Mouse (Mus musculus) heart, embryonic 14.5 days (tissue): Measurements from ENCODE around the gene Gm15517. TPM values are rescaled to one million over a fixed set of nuclear protein-coding genes. Genes with fewer than 3 reads are reported as not detected.
"Not testable (repeated sequence)": the region's sequence is repeated elsewhere in the genome, so short reads cannot be mapped to it uniquely, and the experiment has no call there.

ENCODE experiments used
- ATAC-seq: fragments of 200-750 bp; cut with Nextera tagmentation; 2 replicates; pipeline ENCODE4 v1.8.0; 2017; ENCODE audit warnings: low read depth, moderate TSS enrichment; ENCODE audit not compliant: insufficient number of reproducible peaks, insufficient read depth, low FRiP score
- H3K27ac ChIP-seq, 2 experiments: fragments of 200-500 bp in 1 of 2; fragments of 300-500 bp in 1 of 2; sonication (generic) in 1 of 2; replicated peaks in 1 of 2; 2 replicates each; pipeline ENCODE4 v1.5.1; 2012 to 2014; ENCODE audit warnings: low read depth in 2 of 2, low read length in 2 of 2, control low read depth in 1 of 2, mild to moderate bottlenecking in 1 of 2, mixed read lengths in 1 of 2; ENCODE audit not compliant: control insufficient read depth in 1 of 2, insufficient read depth in 1 of 2
- H3K27me3 ChIP-seq: fragments of 300-500 bp; sonication (generic); 2 replicates; pipeline ENCODE4 v1.6.1; 2014; ENCODE audit warnings: mild to moderate bottlenecking, low read length, control low read depth; ENCODE audit not compliant: control insufficient read depth, insufficient read depth
- H3K36me3 ChIP-seq: fragments of 300-500 bp; sonication (generic); 2 replicates; pipeline ENCODE4 v1.6.1; 2014; ENCODE audit warnings: mild to moderate bottlenecking, control low read depth, low read length, mixed read lengths; ENCODE audit not compliant: control insufficient read depth, insufficient read depth
- H3K4me1 ChIP-seq, 2 experiments: fragments of 200-500 bp in 1 of 2; fragments of 300-500 bp in 1 of 2; sonication (generic) in 1 of 2; 2 replicates each; pipeline ENCODE4 v1.6.1; 2012 to 2014; ENCODE audit warnings: low read length in 2 of 2, control low read depth in 1 of 2, mixed read lengths in 1 of 2; ENCODE audit not compliant: control insufficient read depth in 2 of 2, insufficient read depth in 2 of 2
- H3K4me2 ChIP-seq: fragments of 300-500 bp; sonication (generic); 2 replicates; pipeline ENCODE4 v1.6.1; 2014; ENCODE audit warnings: mild to moderate bottlenecking, low read length
- H3K4me3 ChIP-seq, 2 experiments: fragments of 200-500 bp in 1 of 2; fragments of 300-500 bp in 1 of 2; sonication (generic) in 1 of 2; 2 replicates each; pipeline ENCODE4 v1.5.1; 2012 to 2014; ENCODE audit warnings: low read length in 2 of 2, mild to moderate bottlenecking in 2 of 2, control low read depth in 1 of 2, low read depth in 1 of 2, moderate library complexity in 1 of 2; ENCODE audit not compliant: control insufficient read depth in 1 of 2, insufficient read depth in 1 of 2
- H3K9ac ChIP-seq: fragments of 300-500 bp; sonication (generic); 2 replicates; pipeline ENCODE4 v1.6.1; 2014; ENCODE audit warnings: mild to moderate bottlenecking, low read length
- H3K9me3 ChIP-seq: fragments of 300-500 bp; sonication (generic); 2 replicates; pipeline ENCODE4 v1.6.1; 2016; ENCODE audit warnings: low read length, control low read depth; ENCODE audit not compliant: control insufficient read depth
- WGBS: fragments of 180-500 bp; shearing (Covaris S2); extraction: QIAGEN DNeasy Blood & Tissue Kit; methylation state at CpG from one replicate; pipeline ENCODE4 v1.1.7; 2014; 5-methylcytosine and 5-hydroxymethylcytosine counted together
- polyA plus RNA-seq: library from polyadenylated mRNA; unstranded; fragments of >200 nt; fragmentation: Nextera tagmentation; extraction: Ambion mirVana; gene quantifications from 2 replicates; pipeline ENCODE4 v1.2.1, GENCODE M21; 2014

Gm15517 gene
- not detected in 2 replicates for polyA plus RNA-seq

GRCm38 (mm10) chr7:44261147-44261546 lies at the start of gene Gm15517:
TSS of gene Gm15517 (plus strand) at chr7:44261447.
- Histone ChIP-seq H3K4me1 (peaks cover 0 to 4% of the 10 kb centered on the region in 2 experiments; a peak in 1 of 4 replicates), H3K9me3 (no peaks in the 10 kb centered on the region), H3K4me2 (no peak within 1 kb of the TSS), H3K27me3 (peaks cover 23% of the 10 kb centered on the region), H3K4me3 (no peak within 1 kb of the TSS), H3K36me3 (no peaks in the 10 kb centered on the region), H3K27ac (no peak within 1 kb of the TSS), H3K9ac (no peak within 1 kb of the TSS)
- ATAC-seq, result no peak
- 43% methylated on average over 5 of the region's 5 CpGs for WGBS

- Histone ChIP-seq H3K4me2 (no peak within 1 kb of the TSS), H3K27ac (no peak within 1 kb of the TSS), H3K9me3 (no peaks in the 10 kb centered on the region), H3K9ac (no peak within 1 kb of the TSS), H3K27me3 (no peaks in the 10 kb centered on the region), H3K4me1 (no peaks in the 10 kb centered on the region), H3K4me3 (no peak within 1 kb of the TSS), H3K36me3 (no peaks in the 10 kb centered on the region)
- ATAC-seq, result no peak
- WGBS, result 59% methylated on average over 1 of the region's 1 CpGs
These were observed 45.6 kb upstream of the Gm15517 start, which contains the start of gene Klk1b5 for GRCm38 (mm10) chr7:44215645-44216044. TSS of gene Klk1b5 (plus strand) at chr7:44215945.

DNA sequence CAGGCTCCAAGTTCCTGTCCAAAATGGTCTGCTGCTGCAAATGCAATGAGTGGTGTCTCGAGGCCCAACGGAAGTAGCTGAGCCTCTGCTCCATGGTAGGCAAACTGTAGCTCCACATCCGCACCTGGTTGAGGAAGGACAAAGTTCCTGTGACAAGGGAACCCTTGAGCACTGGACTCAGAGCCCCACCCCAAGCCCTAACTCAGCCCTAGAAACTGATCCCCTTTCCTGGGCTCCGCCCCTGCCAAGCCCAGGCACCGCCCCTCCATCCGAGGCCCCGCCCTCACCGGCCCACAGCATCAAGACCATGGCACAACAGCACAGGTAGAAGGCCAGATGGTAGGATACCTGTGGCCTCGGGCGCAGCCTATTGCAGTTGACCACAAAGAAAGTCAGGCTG lies 39.6 kb upstream of the Gm15517 start:
- H3K4me2 ChIP-seq, H3K36me3 ChIP-seq, H3K9ac ChIP-seq, H3K4me1 ChIP-seq, H3K9me3 ChIP-seq, H3K27ac ChIP-seq, H3K27me3 ChIP-seq, ATAC-seq, H3K4me3 ChIP-seq: not testable (repeated sequence)
- WGBS, result 68% methylated on average over 8 of the region's 10 CpGs

GRCm38 (mm10) chr7:44222335-44222734 lies 38.9 kb upstream of the Gm15517 start:
- ATAC-seq, result not testable (repeated sequence)

GRCm38 (mm10) chr7:44225076-44225475 lies 36.2 kb upstream of the Gm15517 start, which contains the start of gene Klk1:
TSS of gene Klk1 (plus strand) at chr7:44225360.
- H3K27ac ChIP-seq, result no peak within 1 kb of the TSS
- peaks cover 0 to 2% of the 10 kb centered on the region in 2 experiments; a peak in 1 of 4 replicates for H3K4me1 ChIP-seq
- H3K36me3 ChIP-seq, result no peaks in the 10 kb centered on the region
- no peaks in the 10 kb centered on the region for H3K27me3 ChIP-seq
- H3K4me3 ChIP-seq, result no peak within 1 kb of the TSS
- H3K4me2 ChIP-seq, result no peak within 1 kb of the TSS
- WGBS, result 31% methylated on average over 1 of the region's 1 CpGs
- no peak for ATAC-seq
- H3K9me3 ChIP-seq, result no peaks in the 10 kb centered on the region
- no peak within 1 kb of the TSS for H3K9ac ChIP-seq

More at GRCm38 (mm10) chr7:44222335-44222734, 38.9 kb upstream of the Gm15517 start:
- WGBS, result 52% methylated on average over 6 of the region's 6 CpGs
- H3K4me2 ChIP-seq, H3K36me3 ChIP-seq, H3K27ac ChIP-seq, H3K4me1 ChIP-seq, H3K9ac ChIP-seq, H3K27me3 ChIP-seq, H3K9me3 ChIP-seq, H3K4me3 ChIP-seq: not testable (repeated sequence)

- Histone ChIP-seq H3K4me1 (no peaks in the 10 kb centered on the region), H3K27ac (no peak within 1 kb of the TSS), H3K4me3 (no peak within 1 kb of the TSS), H3K9ac (no peak within 1 kb of the TSS), H3K36me3 (no peaks in the 10 kb centered on the region), H3K4me2 (no peak within 1 kb of the TSS), H3K27me3 (no peaks in the 10 kb centered on the region), H3K9me3 (no peaks in the 10 kb centered on the region)
- 65% methylated on average over 3 of the region's 3 CpGs for WGBS
- no peak for ATAC-seq
These were observed 25.3 kb upstream of the Gm15517 start, which contains the start of gene Gm36864 for GRCm38 (mm10) chr7:44235909-44236308. TSS of gene Gm36864 (plus strand) at chr7:44236177.

DNA sequence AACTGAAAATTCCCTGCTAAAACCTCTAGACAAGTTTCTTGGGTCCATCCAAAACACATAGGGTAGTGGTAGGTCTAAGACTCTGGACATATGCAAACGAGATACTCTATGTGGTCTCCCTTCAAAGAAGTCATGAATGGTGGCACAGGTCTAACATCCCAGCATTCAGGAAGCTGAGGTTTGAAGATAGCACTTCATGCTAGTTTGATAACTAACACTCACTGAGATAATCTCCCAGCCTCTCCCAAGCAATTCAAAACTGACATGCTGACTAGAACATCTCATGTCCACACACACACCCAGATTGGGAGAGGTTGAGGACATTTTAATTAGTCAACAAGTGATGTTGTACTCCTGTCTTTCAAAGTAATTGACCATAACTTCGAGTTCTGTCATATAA lies 21.3 kb upstream of the Gm15517 start:
- H3K36me3 ChIP-seq, result no peaks in the 10 kb centered on the region
- H3K27me3 ChIP-seq, result no peaks in the 10 kb centered on the region
- H3K27ac ChIP-seq, result no peak overlapping the region
- no peak overlapping the region for H3K9ac ChIP-seq
- H3K4me2 ChIP-seq, result no peak overlapping the region
- H3K4me1 ChIP-seq, result no peaks in the 10 kb centered on the region
- WGBS, result 62% methylated on average over 2 of the region's 2 CpGs
- no peaks in the 10 kb centered on the region for H3K9me3 ChIP-seq
- no peak overlapping the region for H3K4me3 ChIP-seq
- ATAC-seq, result no peak

DNA sequence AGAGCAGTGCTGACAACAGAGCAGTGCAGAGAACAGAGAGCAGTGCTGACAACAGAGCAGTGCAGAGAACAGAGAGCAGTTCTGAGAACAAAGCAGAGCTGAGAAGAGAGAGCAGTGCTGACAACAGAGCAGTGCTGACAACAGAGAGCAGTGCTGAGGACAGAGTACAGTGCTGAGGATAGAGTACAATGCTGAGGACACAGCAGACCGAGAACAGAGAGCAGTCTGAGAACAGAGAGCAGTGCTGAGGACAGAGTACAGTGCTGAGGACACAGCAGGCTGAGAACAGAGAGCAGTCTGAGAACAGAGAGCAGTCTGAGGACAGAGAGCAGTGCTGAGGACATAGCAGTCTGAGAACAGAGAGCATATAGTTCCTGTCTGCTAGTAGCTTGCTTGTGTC lies 20.5 kb upstream of the Gm15517 start:
- no peaks in the 10 kb centered on the region for H3K36me3 ChIP-seq
- no peak overlapping the region for H3K4me3 ChIP-seq
- H3K9ac ChIP-seq, result no peak overlapping the region
- no peak overlapping the region for H3K4me2 ChIP-seq
- H3K27ac ChIP-seq, result no peak overlapping the region
- peaks cover 3 to 6% of the 10 kb centered on the region in 2 experiments; a peak in 2 of 4 replicates for H3K4me1 ChIP-seq
- no peaks in the 10 kb centered on the region for H3K27me3 ChIP-seq
- ATAC-seq, result no peak
- WGBS, result 45% methylated on average over 1 of the region's 1 CpGs
- H3K9me3 ChIP-seq, result no peaks in the 10 kb centered on the region
